In genomic region chr4:33119118-33119517, GRCm38 (mm10) we compare ENCODE assay signal across 8 mouse cellular contexts. TPM values are rescaled to one million over a fixed set of nuclear protein-coding genes. Genes with fewer than 3 reads are reported as not detected.
DNase-seq lines count a peak whose midpoint lies in the region.
"Not testable (repeated sequence)": the region's sequence is repeated elsewhere in the genome, so short reads cannot be mapped to it uniquely, and the experiment has no call there.

No protein-coding gene starts in this region.

- not testable (repeated sequence) for H3K4me3 ChIP-seq in limb, embryonic 10.5 days

- not testable (repeated sequence) for H3K27me3 ChIP-seq in limb, embryonic 10.5 days (ENCODE audit: low read depth, poor library complexity, severe bottlenecking)

- not testable (repeated sequence) for H3K9me3 ChIP-seq in limb, embryonic 10.5 days (replicated peaks)

- peak; percentile 88 to 90 for DNase-seq in B cell, adult 2 months
- peak; percentile 87 for DNase-seq in adrenal gland, postnatal 14 days
- peak; percentile 80 for DNase-seq in embryo, embryonic 10 days (ENCODE audit: low spot score)
- peak; percentile 83 for DNase-seq in gastrocnemius, postnatal 10 days
- DNase-seq in kidney, adult 9 months, result peak; percentile 80
- peak; percentile 82 for DNase-seq in limb, embryonic 10.5 days (ENCODE audit: low spot score)
- peak; percentile 75 for DNase-seq in neural tube, embryonic 10.5 days (ENCODE audit: extremely low spot score, low spot score)
- peak; percentile 44 for DNase-seq in telencephalon, adult 2 months (ENCODE audit: low read depth, low spot score)

- not testable (repeated sequence) for H3K36me3 ChIP-seq in limb, embryonic 10.5 days

- not testable (repeated sequence) for H3K27ac ChIP-seq in limb, embryonic 10.5 days

- WGBS in limb, embryonic 10.5 days, result 6% methylated on average over 3 of the region's 3 CpGs

- H3K4me1 ChIP-seq in limb, embryonic 10.5 days, result not testable (repeated sequence)

RNA-seq across cellular contexts. Expression of gene Gabrr1, which starts 13.2 kb away (rescaled TPM):
- total RNA-seq in adrenal gland, postnatal 14 days (2021), result 0.15 and 0.19 TPM in 2 replicates
- under 1 TPM in 1 of 2 experiments, not detected in 1; 0.14 TPM for total RNA-seq in gastrocnemius, postnatal 10 days (2021)
- polyA plus RNA-seq in limb, embryonic 10.5 days (2016; fragmentation: Nextera tagmentation; extraction: Ambion mirVana), result not detected in 2 replicates

RNA-seq across cellular contexts. Expression of gene Gabrr2, which starts 56.3 kb away (rescaled TPM):
- 0.41 and 0.60 TPM in 2 replicates for total RNA-seq in adrenal gland, postnatal 14 days (2021)
- 1 to 10 TPM; 2.2 to 8.1 TPM for total RNA-seq in gastrocnemius, postnatal 10 days (2021)
- 0.10 TPM in 1 of 2 replicates, not detected in the other for polyA plus RNA-seq in limb, embryonic 10.5 days (2016; fragmentation: Nextera tagmentation; extraction: Ambion mirVana)
